Mouse (Mus musculus) mouse trophoblast stem cell (cell line): ENCODE measurements at regions not wholly inside any gene's neighbourhood (a gene's known extent, or its start where the extent isn't known, plus 50 kb on each side); places are given as distances from the start of the nearest gene placed in this dataset.

Source experiments
- in situ Hi-C, 2 experiments: fragments of 300-500 bp; cut with MseI, MboI; formaldehyde crosslinking; loops; 2 replicates in 1 of 2; 3 replicates in 1 of 2; pipeline ENCODE4 v1.15.1; 2025

DNA sequence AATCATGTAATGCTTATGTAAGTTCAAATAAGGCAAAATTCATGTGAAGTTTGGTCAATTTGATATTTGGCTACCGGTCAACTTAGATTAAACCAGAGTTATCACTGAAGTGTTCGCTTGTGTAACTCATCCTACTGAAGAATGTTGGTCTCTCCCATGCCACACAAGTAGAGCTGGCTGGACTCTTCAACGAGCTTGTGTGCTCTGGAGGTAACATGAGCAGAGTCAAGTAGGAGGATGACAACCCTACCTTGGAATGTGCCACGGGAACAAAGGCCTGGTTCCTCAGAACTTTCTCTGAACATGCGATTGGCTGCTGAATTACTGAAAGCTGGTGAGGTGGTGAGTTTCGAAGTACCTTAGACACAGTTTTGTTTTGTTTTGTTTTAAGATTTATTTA, 190.5 kb upstream of the Lyplal1 start:
- in situ Hi-C loops, result no loop called here

DNA sequence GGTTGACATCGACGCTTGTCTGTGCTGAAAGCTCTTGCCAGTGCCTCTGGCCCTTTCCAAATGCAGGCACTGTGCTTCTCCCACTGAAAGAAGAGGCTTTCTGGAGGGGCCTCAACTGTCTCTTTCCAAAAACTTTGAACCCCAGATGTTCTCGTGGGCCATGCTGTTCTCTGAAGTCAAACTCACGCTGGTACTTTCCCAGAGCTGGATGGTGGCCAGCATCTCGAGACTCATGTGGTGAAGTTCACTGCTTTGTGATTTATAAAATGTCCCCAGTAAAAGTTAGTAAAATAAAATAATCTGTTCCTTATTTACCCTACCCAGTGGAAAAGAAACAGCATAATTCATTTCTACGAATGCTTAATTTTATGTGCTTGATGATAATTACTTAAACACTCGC, 180.4 kb upstream of the Lyplal1 start:
- in situ Hi-C loops, result no loop called here

DNA sequence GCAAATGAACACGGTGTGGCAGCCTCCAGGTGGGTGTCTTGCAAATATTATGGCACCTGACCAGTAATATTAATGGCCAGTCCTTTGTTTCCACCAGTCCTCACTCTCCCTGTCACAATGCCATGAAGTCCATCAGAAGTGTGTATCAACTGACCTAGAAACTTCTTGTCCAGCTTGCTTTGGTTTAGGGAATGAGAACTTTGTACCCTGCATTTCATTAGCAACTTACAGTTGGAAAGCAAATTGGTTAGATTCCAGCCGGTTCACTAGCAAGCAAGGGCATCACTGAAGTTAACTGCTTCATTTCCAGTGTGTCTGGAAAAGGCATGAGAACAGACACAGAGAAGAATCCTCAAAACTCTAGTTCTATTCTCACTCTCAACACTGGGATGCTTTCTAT, 178.1 kb upstream of the Lyplal1 start:
- in situ Hi-C loops, result no loop called here

DNA sequence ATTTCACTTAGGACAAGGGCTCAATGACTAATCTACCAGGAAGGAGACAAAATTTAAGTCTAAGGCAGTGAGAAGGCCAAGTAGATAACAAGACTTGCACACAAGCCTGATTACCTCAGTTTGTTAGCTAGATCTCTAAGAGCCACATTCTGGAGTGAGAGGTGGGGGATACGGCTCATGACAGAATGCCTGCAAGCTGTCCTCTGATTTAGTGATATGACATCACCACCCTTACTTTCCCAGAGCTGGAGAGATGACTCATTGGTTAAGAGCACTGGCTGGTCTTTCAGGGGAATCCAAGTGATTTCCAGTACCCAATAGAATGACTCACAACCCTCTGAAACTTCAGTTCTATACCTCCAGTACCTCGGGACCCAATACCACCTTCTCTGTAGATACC, 177.5 kb upstream of the Lyplal1 start:
- in situ Hi-C loops, result no loop called here

DNA sequence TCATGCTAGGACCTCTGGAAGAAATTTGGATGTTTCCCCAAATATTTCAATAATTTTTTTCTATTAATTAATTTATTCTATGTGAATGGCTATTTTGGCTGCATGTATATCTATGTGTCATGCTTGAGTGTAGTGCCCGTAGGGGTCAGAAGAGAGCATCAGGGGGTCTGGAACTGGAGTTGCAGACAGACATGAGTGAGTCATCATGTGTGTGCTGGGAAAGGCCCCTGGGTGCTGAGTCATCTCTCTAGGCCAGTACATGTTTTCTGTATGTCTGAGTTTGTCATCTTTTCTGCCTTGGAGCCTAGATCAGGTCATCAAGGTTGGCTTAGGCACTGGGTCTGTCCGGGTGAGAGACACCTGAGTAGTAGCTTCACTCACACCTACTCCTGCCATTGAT, 172.0 kb upstream of the Lyplal1 start:
- in situ Hi-C loops, result no loop called here

DNA sequence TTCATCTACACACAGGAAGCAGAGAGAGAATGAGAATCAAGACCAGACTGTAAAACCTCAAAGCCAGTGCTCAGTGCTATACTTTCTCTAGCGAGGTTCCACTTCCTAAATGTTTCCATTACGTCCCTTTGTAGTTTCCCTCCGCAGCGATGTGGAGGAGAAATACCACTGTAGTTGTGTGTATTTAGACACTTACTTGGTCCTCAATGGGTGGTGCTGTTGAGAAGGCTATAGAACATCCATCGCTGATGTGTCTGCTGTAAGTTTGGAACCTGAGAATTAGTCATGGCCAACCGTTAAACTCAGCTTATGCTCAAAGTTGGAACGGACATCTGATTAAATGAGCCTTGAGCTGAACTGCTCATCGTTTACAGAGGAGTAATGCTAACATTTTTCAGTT, 170.7 kb upstream of the Lyplal1 start:
- in situ Hi-C loops, result no loop called here

DNA sequence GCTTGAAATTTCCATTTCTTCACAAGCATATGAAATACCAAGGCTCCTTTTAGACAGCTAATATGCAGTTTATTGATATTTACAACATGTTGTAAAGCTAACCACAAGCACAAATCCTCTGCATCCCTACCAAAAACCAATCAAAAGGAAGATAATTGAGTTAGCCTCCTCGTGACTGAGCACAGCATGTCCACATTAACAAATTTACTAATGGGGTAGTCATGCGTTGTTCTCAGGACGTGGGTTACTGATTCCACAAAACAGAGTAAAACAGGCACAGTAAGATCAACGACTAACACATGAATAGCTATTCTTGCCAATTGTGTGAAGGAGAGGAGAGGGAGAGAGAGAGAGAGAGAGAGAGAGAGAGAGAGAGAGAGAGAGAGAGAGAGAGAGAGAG, 169.3 kb upstream of the Lyplal1 start:
- in situ Hi-C loops, result no loop called here

DNA sequence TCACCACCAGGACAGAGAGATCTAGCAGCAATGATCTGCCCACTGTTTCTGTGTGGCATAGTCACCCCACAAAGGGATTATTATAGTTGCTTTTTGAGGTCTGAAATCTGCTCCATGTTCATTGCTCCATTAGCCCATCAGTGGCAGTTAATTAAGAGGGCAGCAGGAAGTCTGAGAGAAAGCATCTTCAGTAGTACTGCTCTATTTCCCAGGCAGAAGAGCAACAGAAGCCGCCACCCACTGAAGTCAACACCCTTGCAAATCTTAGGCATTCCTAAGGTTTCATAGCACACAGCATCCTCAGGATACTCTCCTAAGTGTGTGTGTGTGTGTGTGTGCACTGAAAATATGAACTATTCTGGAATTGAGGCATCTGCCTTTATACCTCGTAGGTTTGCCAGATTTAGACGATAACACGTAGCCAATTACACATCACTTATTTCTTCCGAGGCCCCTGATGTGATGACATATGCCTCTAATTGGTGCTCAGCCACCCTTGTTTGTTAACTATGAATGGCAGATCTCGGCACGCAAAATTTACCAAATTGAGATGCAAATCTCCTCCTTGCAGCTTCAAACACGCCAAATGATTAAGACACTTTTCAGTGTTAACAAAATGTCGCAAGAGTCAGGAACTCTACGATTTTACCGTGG, 161.0 kb upstream of the Lyplal1 start:
- in situ Hi-C loops, result no loop called here

DNA sequence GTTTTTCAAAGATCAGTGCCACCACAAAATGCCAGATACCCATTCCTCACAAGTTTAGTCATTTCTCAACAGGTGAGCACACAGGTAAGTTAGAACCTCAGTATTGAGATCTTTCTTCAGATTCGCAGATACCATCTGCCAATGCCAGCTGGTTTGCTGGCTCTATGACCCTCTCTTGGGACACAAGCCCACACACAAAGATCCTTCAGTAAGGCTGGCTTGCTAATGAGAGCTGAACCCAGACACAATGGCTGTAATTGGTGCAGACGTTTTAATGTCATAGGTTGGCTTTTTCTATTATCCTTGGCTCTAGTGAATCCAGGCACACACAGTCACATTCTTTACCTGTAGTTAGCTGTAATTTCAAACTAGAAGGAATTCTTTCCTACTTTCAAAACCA, 154.3 kb upstream of the Lyplal1 start:
- in situ Hi-C loops, result no loop called here

DNA sequence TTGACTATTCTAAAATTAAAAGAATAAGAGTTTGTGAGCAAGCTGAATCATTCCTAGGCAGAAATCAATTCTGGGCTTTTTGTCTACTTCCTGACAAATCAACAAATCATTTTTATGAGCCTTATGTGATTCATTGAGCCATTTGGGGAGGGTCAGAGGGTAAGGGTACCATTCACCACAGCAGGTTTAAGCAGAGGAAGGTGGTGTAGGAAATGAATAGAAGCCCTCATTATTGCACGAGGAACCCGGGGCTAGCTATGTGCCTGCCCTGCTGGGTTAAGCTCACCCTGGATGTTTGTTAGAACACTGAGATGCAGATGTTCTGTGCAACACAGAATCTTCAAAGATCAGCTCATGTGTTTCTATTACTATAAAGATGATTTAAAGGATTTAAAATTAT, 150.2 kb upstream of the Lyplal1 start:
- in situ Hi-C loops, result no loop called here

DNA sequence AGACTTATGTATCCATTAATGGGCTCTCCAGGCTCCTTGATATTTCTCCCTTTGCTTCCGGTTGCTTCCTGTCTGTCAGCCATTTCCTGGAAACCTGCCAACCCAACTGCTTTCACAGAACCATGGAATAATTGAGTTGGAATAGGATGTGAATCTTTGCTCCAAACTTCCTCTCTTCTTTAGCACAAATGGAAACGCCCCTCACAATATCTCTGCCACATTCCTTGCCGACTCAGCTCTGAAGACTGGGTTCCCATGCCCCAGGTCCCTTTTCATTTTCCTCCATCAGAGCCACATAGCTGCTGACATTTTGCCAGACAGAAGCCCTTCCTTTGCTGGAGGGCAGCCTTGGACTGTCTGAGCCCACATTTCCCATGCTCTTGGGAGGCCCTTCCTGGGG, 147.5 kb upstream of the Lyplal1 start:
- in situ Hi-C loops, result no loop called here

DNA sequence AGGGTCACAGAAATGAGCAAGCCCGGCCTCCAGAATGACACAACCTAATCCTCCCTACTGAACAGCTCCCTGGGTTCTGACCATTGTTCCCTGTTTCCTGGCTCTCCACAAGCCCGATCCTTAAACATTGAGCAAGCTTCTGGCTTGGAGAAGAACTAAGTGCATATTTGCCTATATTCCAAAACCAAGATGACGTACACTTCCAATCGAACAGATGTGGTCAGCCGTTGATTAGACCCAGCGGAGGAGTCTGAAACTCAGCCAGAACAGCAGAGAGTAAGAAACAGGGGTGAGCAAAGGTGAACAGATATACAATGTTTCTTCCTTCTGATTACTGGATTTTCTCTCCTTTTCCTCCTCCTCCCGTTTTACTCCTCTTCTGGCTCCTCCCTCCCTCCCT, 146.8 kb upstream of the Lyplal1 start:
- in situ Hi-C loops, result no loop called here

DNA sequence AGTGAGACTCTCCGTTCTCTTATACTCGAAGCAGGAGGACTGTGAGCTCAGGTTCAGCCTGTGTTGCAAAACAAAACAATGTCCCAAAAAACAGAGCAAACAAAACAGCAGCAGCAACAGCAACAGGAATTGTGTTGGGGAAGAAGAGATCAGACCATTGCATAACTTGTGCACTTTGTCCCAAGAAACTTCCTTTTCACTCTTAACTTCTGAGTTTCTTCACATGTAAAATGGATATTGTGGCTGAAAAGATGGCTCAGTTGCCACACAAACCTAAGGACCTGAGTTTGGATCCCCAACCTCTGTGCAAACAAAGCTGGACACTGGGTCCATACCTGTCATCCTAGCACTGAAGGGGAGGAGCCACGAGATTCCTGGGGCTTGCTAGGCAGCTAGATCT, 146.1 kb upstream of the Lyplal1 start:
- in situ Hi-C loops, result no loop called here

DNA sequence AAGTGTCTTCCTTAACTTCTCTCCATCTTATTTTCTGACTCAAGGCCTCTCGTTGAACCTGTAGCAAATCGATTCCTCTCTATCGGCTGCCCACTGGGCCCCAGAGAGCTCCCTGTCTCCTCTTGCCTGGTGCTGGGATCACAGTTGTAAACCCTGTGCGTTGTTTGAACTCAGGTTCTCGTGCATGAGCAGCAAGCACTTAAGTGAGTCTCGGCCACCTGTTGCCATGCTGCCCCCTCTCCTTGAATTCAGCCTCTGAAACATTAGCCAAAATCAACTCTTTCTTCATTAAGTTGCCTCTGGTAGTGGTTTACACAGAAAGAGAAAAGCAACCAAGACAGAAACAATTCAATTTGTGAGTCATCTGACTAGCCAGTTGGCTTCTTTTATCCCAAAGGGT, 144.9 kb upstream of the Lyplal1 start:
- in situ Hi-C loops, result no loop called here

DNA sequence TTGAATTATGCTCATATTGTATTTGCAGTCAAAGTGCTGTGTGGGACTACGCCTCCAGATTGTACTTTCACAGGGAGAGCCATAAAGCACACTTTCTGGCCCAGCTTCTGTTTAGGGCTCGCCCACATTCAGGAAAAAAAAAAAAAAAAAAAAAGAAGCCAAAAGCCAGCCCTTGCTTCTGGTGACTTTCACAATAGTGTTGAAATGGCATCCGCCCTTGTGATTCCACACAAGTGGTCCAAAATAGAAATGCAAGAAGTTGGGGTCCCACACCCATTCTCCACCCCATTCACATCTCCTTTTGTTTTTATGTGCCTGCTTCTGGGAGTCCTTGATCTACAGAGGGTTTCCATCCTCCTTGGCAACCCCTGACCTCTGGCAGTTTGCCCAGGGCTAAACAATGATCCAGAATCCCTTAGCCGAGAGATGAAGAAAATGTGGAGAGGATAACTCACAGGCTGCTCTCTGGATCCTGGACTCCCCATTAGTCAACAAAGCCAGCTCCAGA, 144.3 kb upstream of the Lyplal1 start:
- in situ Hi-C loops, result no loop called here

DNA sequence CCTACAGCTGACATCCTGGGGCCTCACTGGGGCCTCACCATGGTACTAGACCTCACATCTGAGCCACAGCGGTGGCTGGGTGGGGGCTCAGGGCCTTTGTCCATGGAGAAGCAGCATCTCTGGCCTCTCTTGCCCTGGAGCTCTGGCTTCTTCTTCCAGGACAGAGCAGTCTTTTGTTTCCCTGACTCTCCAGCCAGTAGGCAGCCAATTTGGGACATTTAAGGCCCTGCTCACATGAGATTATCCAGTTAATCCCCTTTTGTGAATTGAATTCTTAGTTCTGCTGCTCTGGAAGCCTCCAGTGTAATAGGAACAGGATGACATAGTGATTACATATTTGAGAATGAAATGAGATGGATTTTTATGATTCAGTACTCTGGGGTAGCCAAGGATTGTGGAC, 140.5 kb upstream of the Lyplal1 start:
- in situ Hi-C loops, result no loop called here

DNA sequence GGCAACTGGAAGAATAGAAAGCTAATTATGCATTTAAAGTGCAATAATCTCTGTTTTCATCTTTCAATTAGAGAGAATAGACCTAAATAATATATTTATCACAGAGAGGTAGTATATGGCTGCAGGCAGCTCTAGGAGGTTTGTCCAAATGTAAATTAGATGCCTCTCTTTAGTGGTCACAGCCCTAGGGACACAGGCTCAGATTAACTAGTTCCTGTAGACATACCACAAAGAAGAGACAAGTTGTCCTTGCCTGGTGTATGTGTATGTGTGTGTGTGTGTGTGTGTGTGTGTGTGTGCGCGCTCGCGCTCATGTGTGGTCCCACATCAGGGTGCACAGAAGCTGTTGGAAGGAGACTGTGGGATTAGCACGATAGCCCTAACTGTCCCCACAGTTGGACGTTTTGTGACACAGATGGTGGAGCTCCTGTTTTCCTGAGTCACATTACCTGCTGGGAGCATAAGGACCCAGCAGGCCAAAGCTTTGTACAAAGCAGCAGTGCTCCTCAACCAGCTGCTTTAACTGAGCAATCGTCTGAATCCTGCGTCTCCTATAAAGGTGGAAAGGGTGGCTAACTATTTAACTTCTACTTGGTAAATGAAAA, 138.5 kb upstream of the Lyplal1 start:
- in situ Hi-C loops, result no loop called here

DNA sequence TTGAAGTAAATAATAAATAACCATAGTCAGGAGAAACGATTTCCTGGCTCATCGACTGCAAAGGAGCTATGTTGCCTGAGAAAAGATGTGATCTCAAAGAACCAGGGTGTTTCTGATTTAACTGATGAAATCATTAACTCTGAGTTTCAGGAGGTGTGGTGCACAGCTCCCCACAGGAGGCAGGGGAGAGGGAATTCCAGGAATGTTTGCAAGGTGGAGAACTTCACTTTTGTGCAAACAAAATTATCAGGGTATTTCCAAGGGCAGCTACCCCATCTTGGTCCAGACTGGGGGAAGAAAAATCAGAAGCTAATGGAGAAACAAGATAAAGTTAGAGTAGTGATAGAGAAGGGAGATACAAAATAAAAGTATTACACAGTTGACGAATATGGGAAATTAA, 137.4 kb upstream of the Lyplal1 start:
- in situ Hi-C loops, result no loop called here

DNA sequence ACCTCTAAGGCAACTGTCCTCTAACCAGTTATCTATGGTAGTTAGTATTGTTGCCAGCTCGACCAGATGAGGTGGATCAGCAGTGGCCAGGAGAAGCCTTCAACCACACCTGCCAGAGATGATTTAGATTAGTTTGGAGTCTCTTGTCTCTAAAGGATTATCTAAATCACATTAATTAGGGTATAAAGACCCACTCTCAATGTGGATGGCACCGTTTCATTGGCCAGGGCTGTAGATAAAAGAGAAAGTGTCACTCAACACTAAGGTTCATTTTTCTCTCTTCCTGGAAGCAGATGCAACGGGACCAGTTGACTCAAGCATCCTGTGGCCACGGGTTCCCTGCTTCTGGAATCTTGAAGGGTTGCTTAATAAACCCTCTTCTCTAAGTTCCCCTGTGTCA, 135.4 kb upstream of the Lyplal1 start:
- in situ Hi-C loops, result no loop called here

DNA sequence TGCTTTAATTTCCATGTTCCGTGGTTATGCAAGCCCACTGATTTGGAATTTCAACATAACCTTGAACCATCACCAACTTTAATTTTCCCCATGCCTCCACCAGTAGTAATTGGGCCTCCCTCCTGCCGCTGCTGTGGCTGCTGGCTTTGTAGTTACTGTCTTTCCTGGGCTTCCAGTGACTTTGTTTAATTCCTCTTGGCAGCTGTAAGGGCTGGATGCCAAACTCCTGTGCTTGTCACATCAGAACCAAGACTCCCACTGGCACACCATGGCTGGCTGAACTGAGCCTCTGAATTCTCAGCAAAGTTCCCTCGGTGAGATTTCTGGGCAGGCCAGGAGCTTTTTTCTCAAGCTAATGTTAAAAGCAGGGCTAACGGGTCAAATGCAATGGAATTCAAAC, 133.2 kb upstream of the Lyplal1 start:
- in situ Hi-C loops, result no loop called here

DNA sequence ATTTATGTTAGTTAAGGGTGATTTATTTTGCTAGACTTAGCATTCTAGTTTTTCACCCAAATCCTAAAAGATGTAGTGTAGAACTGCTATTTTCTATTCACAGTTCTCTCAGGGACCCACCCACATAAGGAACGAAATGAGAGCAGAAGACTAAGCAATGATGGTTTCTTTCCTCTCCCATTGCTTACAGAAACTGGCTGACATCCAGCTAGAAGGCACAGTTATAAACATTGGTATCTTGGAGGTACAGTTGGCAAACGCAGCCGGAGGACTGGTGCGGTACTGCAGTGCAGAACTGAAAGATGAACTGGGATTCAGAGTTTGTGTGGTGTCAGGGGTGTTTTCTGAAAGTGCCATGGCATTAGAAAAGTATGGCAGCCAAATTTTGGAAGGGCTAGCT, 132.1 kb upstream of the Lyplal1 start:
- in situ Hi-C loops, result no loop called here

DNA sequence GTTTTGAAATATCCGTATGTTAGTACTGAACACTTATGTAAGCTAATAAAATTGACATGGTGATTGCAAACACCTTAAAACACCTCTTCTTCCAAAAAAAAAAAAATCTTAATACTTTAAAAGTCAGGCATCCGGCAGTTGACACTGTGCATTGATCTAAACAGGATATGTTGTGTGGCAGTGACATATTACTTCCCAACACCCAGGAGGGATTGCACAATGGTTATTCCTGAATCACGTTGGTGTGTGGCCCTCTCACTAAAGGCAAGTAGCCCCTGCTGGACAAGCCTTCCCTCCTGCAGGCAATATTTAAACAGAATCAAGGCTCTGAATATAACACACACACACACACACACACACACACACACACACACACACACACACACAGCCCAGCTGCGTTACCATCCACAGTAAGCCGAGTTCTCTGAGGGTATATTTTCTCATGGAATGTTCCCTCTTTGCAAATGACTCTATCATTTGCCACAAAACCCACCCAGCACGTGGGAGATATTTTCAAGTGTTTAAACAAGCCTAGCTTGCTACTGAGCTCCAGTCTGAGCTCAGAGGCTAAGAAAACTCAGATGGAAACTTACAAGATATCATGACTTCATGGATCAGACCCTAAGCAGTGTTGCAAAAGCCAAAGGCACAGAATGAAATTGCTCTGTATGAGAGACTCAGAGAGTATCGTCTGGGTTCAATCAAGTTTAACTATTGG, 128.8 kb upstream of the Lyplal1 start:
- in situ Hi-C loops, result no loop called here

DNA sequence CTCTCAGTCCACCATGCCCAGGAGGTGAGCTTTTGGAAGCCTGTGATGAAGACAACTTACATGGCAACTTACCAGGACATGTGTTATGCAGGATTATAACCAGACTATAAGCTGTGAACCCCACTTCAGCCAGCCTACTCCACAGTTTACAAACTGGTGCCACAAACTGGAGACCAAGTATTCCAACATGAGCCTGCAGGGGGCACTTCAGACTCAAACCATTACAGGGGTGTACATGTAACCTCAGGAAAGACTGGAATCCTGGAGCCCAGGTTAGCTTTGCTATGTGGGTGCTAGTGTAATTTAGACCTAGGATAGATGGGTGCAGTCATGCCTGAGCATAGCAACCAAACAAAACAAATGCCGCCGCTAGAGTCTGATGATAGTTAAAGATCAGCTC, 124.0 kb upstream of the Lyplal1 start:
- in situ Hi-C loops, result no loop called here
